Mouse (Mus musculus) embryonic facial prominence, embryonic 11.5 days (tissue): ENCODE data around the gene Rnf114. TPM values are rescaled to one million over a fixed set of nuclear protein-coding genes. Genes with fewer than 3 reads are reported as not detected.
A peak's percentile ranks its signal among the peaks of the same experiment; 100 is the strongest.

Source experiments
- ATAC-seq: fragments of 200-750 bp; cut with Nextera tagmentation; replicated peaks from 2 replicates; pipeline ENCODE4 v1.8.0; 2017; ENCODE audit warnings: low read depth; ENCODE audit not compliant: insufficient number of reproducible peaks, low FRiP score, low TSS enrichment
- DNase-seq: peaks from one replicate; pipeline ENCODE4 v3.0.0-alpha.2; 2015; ENCODE audit warnings: low spot score
- H3K27ac ChIP-seq: fragments of 300-500 bp; sonication (generic); replicated peaks from 2 replicates; pipeline ENCODE4 v1.5.1; 2014; ENCODE audit warnings: mild to moderate bottlenecking, low read depth, low read length, control low read depth
- H3K27me3 ChIP-seq: fragments of 300-500 bp; sonication (generic); 2 replicates; pipeline ENCODE4 v1.6.1; 2014; ENCODE audit warnings: mild to moderate bottlenecking, low read length, moderate library complexity, mixed read lengths; ENCODE audit not compliant: control insufficient read depth, insufficient read depth
- H3K36me3 ChIP-seq: fragments of 300-500 bp; sonication (generic); replicated peaks from 2 replicates; pipeline ENCODE4 v1.6.1; 2014; ENCODE audit warnings: low read depth, mild to moderate bottlenecking, low read length, moderate library complexity, mixed read lengths; ENCODE audit not compliant: control insufficient read depth, insufficient read depth
- H3K4me1 ChIP-seq: fragments of 300-500 bp; sonication (generic); 2 replicates; pipeline ENCODE4 v1.6.1; 2014; ENCODE audit warnings: low read length, mixed read lengths; ENCODE audit not compliant: control insufficient read depth, insufficient read depth
- H3K4me2 ChIP-seq: fragments of 300-500 bp; sonication (generic); 2 replicates; pipeline ENCODE4 v1.6.1; 2014; ENCODE audit warnings: low read depth, mild to moderate bottlenecking, control low read depth, low read length, moderate library complexity
- H3K4me3 ChIP-seq: fragments of 300-500 bp; sonication (generic); 2 replicates; pipeline ENCODE4 v1.5.1; 2014; ENCODE audit warnings: low read depth, low read length, control low read depth
- H3K9ac ChIP-seq: fragments of 300-500 bp; sonication (generic); replicated peaks from 2 replicates; pipeline ENCODE4 v1.6.1; 2014; ENCODE audit warnings: mild to moderate bottlenecking, control low read depth, low read length
- H3K9me3 ChIP-seq: fragments of 300-500 bp; sonication (generic); replicated peaks from 2 replicates; pipeline ENCODE4 v1.6.1; 2016; ENCODE audit warnings: mild to moderate bottlenecking, low read length, inconsistent platforms, mixed read lengths; ENCODE audit not compliant: control insufficient read depth
- WGBS: fragments of 180-500 bp; shearing (Covaris S2); extraction: QIAGEN DNeasy Blood & Tissue Kit; methylation state at CpG from one replicate; pipeline ENCODE4 v1.1.7; 2014; 5-methylcytosine and 5-hydroxymethylcytosine counted together
- polyA plus RNA-seq: library from polyadenylated mRNA; unstranded; fragments of >200 nt; fragmentation: Nextera tagmentation; extraction: Ambion mirVana; gene quantifications from 2 replicates; pipeline ENCODE4 v1.2.1, GENCODE M21; 2014

The Rnf114 gene
- polyA plus RNA-seq, 1 experiment from 2014 or later, result 113 TPM

DNA sequence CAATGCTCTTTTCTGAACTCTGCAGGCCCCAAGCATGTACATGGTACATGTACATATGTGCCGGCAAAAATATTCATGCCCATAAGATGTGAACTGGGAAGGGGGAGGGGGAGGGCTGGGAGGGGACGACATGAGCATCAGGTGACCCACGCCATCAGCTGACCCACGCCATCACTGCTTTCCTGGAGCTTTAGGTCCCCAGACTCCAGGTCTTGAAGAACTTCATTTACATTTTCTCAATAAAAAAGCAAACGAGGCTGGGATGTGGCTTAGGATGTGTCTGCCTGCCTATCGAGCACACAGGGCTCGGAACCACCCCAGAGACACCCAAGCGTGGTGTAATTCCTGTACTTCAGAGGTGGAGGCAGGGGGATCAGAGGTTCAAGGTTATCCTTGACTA lies 55.0 kb downstream of the Rnf114 start:
- DNase-seq (no peak), ATAC-seq (no peak)
- 78% methylated on average over 8 of the region's 8 CpGs for WGBS
- no peak overlapping the region for H3K9ac ChIP-seq
- no peaks in the 10 kb centered on the region for H3K27me3 ChIP-seq
- no peaks in the 10 kb centered on the region; the same call in 1 of the 2 replicates for H3K36me3 ChIP-seq
- H3K4me3 ChIP-seq, result no peak overlapping the region
- H3K4me2 ChIP-seq, result no peak overlapping the region
- no peak overlapping the region for H3K27ac ChIP-seq
- H3K4me1 ChIP-seq, result peaks cover 15% of the 10 kb centered on the region
- H3K9me3 ChIP-seq, result no peaks in the 10 kb centered on the region

DNA sequence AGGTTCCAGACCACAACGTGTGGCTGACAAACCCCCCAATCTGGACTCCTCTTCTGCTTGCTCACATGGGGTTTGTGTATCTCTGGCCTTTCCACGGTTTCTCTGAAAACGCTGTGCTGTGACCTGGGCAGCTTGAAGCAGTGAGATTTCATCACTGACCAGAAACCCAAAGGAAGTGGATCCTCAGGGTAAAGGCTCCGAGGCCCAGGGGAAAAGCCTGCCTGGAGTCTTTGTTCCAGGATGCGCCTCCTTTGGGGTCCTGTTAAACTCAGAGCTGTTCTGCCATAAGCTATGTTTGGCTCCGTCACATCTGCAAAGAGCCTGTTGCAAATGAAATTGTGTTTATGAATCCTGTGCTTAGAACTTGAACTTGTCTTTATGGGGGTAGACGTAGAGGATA lies 56.5 kb downstream of the Rnf114 start:
- Histone ChIP-seq H3K27me3 (no peaks in the 10 kb centered on the region), H3K4me1 (peaks cover 3% of the 10 kb centered on the region), H3K36me3 (no peaks in the 10 kb centered on the region), H3K4me2 (no peak overlapping the region), H3K9me3 (no peaks in the 10 kb centered on the region), H3K9ac (no peak overlapping the region), H3K27ac (no peak overlapping the region), H3K4me3 (no peak overlapping the region)
- WGBS, result 83% methylated on average over 7 of the region's 7 CpGs
- DNase-seq (no peak), ATAC-seq (no peak)

DNA sequence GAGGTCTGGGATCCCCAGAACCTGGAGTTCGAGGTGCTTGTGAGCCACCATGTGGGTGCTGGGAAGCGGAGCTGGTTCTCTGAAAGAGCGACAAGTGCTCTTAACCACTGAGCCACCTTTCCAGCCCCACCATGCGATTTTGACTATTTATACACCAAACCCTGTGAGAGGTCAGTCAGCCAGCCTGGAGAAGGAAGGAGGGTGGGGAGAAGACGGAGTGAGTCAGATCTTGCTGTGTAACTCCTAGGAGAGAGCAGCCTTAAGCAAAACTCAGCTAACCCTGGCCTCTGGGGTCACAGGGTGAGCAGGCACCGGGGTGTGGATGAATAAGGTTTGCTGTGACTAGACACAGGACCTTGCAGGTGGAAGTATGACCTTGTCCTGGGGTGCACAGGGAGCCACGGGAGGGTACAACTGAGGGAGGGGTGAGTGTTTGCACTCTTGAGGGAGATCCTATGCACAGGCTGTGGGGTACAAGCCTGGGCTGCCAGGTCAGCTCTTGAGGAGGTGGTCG lies 58.0 kb downstream of the Rnf114 start:
- H3K36me3 ChIP-seq, result no peaks in the 10 kb centered on the region
- WGBS, result 59% methylated on average over 8 of the region's 8 CpGs

DNA sequence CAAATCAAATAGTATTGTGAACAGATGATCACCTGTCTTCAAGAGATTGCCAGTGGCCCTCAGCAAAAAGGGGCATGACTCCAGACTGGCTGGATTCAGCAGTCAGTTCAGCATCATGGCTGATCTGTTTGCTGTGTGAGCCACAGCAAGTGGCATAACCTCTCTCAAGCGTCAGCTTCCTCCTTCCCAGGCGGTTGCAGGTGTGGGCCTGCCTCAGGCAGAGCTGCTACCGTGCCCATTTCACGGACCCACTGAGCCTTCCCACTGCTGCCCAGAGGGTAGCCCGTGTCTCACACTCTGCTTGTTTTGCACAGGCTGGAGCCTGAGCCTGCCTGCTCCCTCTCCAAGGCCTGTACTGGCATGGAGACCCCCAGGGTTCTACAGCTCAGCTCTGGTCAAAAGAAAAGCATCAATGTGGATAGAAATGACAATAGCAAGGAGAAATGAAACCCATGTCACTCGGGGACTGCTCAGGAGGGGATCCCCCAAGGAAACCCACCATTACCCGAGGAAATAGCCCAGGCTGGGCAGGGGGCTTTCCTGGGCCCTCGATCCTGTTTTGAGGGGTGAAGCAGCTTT lies 59.0 kb downstream of the Rnf114 start:
- Histone ChIP-seq H3K27me3 (no peaks in the 10 kb centered on the region), H3K4me2 (no peak overlapping the region), H3K36me3 (no peaks in the 10 kb centered on the region), H3K4me3 (no peak overlapping the region), H3K9me3 (no peaks in the 10 kb centered on the region), H3K27ac (no peak overlapping the region), H3K9ac (no peak overlapping the region), H3K4me1 (no peaks in the 10 kb centered on the region)
- 70% methylated on average over 8 of the region's 8 CpGs for WGBS
- no peak for ATAC-seq
- no peak for DNase-seq

More for the DNA sequence above, 58.0 kb downstream of the Rnf114 start:
- Histone ChIP-seq H3K9me3 (no peaks in the 10 kb centered on the region), H3K4me1 (no peaks in the 10 kb centered on the region), H3K4me2 (no peak overlapping the region), H3K27ac (no peak overlapping the region), H3K27me3 (no peaks in the 10 kb centered on the region), H3K9ac (no peak overlapping the region), H3K4me3 (no peak overlapping the region)
- DNase-seq (no peak), ATAC-seq (no peak)

DNA sequence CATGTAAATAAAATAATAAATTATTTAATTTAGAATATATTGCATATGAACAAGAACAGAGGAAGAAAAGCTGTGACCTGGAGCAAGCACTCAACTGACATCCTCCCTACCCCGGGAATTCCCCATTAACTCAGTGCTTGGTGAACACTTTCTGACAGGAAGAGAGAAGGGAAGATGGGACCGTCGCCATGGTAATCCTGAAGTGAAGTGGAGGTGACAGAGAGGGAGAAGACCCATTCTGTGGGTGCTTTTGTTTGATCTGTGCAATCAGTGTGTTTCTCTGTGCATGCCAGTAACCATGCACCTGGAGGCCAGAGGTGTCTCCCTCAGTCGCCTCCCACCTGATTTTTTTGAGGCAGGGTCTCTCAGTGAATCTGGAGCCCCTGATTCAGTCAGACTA lies 59.8 kb downstream of the Rnf114 start:
- DNase-seq (no peak), ATAC-seq (no peak)
- Histone ChIP-seq H3K4me3 (no peak overlapping the region), H3K9ac (no peak overlapping the region), H3K9me3 (no peaks in the 10 kb centered on the region), H3K27me3 (no peaks in the 10 kb centered on the region), H3K27ac (peak overlapping the region; percentile 47; the same call in 1 of the 2 replicates), H3K4me1 (no peaks in the 10 kb centered on the region), H3K36me3 (no peaks in the 10 kb centered on the region), H3K4me2 (no peak overlapping the region)
- WGBS, result 86% methylated on average over 4 of the region's 4 CpGs

DNA sequence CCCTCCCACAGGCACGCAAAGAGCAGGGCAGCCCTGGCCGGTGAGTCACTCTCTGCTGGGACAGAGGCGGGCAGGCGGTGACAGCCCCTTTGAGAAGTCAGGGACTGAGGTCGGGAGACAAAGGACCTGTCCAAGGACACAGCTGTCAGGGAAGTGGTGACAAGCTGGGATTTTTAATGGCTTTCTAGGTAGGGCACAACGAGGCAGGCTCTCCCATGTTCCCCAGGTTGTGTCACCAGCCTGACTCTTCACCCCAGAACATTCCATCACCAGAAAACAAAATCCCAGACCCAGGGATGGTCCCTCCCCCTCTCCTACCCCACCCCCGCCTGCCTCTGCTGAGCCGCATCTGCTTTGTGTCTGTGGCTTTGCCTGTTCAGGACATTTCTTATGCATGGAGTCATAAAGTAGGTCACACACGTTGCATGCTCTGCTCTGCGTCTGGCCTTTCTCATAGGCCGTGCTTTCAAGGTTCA lies 60.5 kb downstream of the Rnf114 start:
- Histone ChIP-seq H3K9me3 (no peaks in the 10 kb centered on the region), H3K27ac (peak overlapping the region; percentile 47; the same call in 1 of the 2 replicates), H3K36me3 (no peaks in the 10 kb centered on the region), H3K27me3 (no peaks in the 10 kb centered on the region), H3K4me2 (no peak overlapping the region), H3K4me1 (no peaks in the 10 kb centered on the region), H3K4me3 (no peak overlapping the region), H3K9ac (no peak overlapping the region)
- 19% methylated on average over 11 of the region's 11 CpGs for WGBS
- ATAC-seq (0 out of 2 replicates have a peak, but pooled peaks have one; percentile 12), DNase-seq (peak; percentile 49)

DNA sequence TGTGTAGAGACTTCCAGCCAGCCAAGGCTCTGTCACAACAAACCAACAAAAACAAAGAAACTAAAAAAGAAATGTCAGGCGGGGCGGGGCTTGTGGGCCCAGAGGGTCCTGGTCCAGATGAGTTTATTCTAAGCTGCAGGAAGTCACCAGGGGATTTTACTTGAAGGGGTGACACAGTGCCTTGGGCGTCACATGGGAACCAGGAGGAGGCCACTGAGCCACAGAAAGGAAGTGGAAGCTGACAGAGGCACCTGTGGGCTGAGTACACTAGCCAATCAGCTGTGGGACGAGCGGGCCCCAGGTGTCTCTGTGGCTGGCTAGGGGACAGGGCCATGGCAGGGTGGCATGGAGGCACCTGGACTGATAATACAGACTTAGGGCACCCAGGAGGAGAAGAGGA lies 63.3 kb downstream of the Rnf114 start:
- WGBS, result 85% methylated on average over 5 of the region's 5 CpGs
- Histone ChIP-seq H3K9ac (no peak overlapping the region), H3K4me2 (no peak overlapping the region), H3K4me3 (no peak overlapping the region), H3K9me3 (no peaks in the 10 kb centered on the region), H3K27me3 (no peaks in the 10 kb centered on the region), H3K27ac (no peak overlapping the region), H3K4me1 (peaks cover 7% of the 10 kb centered on the region; the same call in 1 of the 2 replicates), H3K36me3 (no peaks in the 10 kb centered on the region)
- ATAC-seq (no peak), DNase-seq (no peak)

DNA sequence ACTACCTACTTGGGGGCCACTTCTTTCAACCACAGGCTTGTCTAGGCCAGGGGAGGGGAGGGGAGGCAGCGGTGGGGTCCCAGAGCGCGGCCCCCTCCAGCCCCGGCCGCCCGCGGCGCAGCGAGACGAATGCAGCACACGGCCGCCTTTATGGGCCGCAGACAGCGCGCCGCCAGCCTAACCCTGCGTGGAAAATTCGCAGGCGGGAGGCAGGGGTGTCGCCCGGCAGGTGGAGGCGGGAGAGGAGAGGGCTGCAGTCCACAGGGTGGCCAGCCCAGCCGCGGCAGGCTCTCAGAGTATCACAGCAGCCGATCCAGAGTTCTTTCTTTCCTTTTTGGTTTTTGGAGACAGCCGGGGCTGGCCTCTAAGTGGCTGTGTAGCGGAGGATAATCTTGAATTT lies 67.0 kb downstream of the Rnf114 start:
- peak overlapping the region; percentile 72 for H3K27ac ChIP-seq
- ATAC-seq, result peak; percentile 31; the same call in 1 of the 2 replicates
- H3K4me2 ChIP-seq, result peak overlapping the region; percentile 30; the same call in 1 of the 2 replicates
- H3K27me3 ChIP-seq, result no peaks in the 10 kb centered on the region
- peak overlapping the region; percentile 61 for H3K9ac ChIP-seq
- WGBS, result 14% methylated on average over 27 of the region's 27 CpGs
- H3K9me3 ChIP-seq, result no peaks in the 10 kb centered on the region
- peak; percentile 48 for DNase-seq
- H3K36me3 ChIP-seq, result no peaks in the 10 kb centered on the region
- H3K4me1 ChIP-seq, result peaks cover 20% of the 10 kb centered on the region
- H3K4me3 ChIP-seq, result no peak overlapping the region
